Mouse (Mus musculus) intestine, embryonic 14.5 days (tissue): ENCODE data around the gene Spata48. TPM values are rescaled to one million over a fixed set of nuclear protein-coding genes. Genes with fewer than 3 reads are reported as not detected.

Experiments used
- polyA plus RNA-seq: library from polyadenylated mRNA; unstranded; fragments of >200 nt; fragmentation: Nextera tagmentation; extraction: Ambion mirVana; gene quantifications from 2 replicates; pipeline ENCODE4 v1.2.1, GENCODE M21; 2014

Spata48 gene
- polyA plus RNA-seq, 1 experiment from 2014 or later = 1.9 TPM

Other genes starting within 250 kb of the Spata48 start
- 0.78 and 0.99 TPM in 2 replicates for gene Zpbp, start 314 bp downstream of the Spata48 start, polyA plus RNA-seq
- not detected in 2 replicates for gene 4930512M02Rik, start 165.7 kb downstream of the Spata48 start, polyA plus RNA-seq
- gene Ikzf1, start 222.9 kb downstream of the Spata48 start, polyA plus RNA-seq = 1.4 and 2.1 TPM in 2 replicates